Mouse (Mus musculus): Measurements from ENCODE around the gene Aifm2.
A peak's percentile ranks its signal among the peaks of the same experiment; 100 is the strongest.

The Aifm2 gene

DNA sequence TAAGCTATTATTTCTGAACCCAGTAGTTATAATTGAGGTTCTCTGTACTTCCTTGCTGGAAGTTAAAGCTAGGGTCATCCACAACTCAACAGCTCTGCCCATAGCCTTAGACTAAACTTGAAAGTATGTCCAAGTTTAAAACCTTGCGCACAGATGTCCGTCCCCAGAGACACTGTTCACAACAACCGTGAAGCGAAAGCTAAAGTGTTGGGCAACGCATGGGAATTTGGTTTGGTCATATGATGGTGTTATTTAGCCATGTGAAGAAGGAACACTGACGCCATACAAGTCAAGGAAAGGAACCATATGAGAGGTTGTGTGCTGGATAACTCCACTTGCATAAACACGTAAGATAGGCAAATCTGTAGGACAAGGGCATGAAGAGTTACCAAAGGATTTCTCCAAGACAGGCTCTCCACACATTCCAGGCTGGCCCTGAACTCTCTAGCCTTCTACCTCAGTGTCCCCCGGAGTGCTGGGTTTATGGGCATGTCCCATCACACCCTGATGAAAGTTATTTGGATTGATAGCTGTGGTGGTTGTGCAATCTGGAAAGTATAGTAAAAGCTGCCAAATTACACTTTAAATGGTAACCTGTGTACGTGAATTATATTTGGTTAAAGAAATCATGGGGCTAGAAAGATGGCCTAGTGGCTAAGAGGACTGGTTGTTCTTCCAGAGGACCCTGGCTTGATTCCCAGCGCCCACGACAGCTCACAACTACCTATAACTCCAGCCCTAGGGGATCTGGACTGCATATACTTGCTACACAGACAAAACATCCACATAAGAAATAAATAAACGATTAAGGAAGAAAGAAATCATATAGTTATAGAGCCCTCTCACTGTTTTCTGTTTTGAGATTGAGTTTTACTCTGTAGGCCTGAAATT is 2.6 kb downstream of the Aifm2 start:
- DNase-seq, result no peak

DNA sequence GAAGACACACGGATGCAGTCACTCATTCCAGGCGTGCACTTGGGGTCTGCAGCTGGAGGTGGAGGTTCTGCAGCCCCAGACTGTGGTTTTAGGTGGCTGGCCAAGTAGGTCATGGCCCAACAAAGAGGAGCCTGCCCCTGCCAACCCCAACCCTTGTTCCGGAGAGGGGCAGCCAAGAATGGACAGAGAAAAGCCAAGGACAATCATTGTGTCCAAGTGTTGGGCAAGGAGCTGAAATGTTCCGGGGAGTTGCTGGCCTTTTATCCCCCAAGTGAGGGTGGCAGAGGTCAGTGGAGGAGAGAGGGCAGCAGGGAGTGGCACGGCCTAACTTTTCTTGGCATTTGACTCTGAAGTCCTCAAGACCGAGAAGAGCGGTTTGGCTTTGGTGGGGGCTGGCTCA is 5.3 kb downstream of the Aifm2 start:
- no peak for DNase-seq

DNA sequence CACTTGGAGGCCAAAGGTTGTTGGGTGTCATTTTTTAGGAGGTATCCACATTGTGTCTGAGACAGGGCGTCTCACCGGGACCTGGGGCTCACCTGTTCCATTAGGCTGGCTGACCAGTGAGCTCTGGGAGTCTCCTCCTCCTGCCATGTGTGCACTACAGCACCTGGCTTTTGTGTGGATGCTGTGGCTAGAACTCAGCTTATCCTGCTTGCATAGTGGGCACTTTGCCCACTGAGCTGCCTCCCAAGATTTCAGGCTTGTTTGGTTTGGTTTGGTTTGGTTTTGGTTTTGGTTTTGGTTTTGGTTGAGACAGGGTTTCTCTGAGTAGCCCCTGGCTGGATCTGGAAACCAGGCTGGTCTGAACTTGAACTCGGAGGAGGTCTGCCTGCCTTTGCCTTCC is 7.2 kb downstream of the Aifm2 start:
- DNase-seq, result no peak

DNA sequence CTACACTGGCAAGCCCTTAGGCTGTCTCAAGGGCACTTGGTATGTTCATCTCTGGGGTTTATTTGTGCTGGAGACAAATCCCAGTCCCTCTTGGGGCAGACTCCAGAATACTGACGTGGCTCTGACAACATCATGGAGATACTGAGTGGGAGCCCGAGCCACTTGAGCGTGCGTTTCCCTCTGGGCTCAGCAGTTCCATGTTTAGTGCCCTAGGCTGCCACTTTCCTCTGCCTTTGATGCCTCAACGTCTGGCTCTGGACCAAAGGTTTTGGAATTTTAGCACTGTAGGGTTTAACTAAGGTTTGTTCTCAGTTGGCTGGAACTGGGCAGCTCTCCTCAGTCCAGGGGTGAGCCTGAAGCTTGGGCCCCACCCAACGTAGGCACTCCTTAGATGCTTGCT is 8.2 kb downstream of the Aifm2 start:
- DNase-seq, result no peak

GRCm38 (mm10) chr10:61729181-61729580 is 14.1 kb downstream of the Aifm2 start:
- DNase-seq, result no peak

DNA sequence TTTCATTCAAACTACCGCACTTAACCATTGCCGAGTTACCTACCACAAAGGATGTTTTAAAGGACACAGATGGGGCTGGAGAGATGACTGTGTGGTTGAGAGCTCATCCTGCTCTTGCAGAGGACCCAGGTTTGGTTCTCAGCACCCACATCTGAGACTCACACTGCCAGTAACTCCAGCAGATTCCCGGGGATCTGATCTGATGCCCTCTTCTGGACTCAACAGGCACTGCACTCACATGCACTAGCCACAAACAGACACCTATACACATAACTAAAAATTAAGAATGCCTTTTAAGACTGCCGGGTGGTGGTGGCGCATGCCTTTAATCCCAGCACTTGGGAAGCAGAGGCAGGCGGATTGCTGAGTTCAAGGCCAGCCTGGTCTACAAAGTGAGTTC is 15.1 kb downstream of the Aifm2 start:
- no peak for DNase-seq

- peak; percentile 26 for DNase-seq
Measured at GRCm38 (mm10) chr10:61734377-61734776, 19.3 kb downstream of the Aifm2 start.

DNA sequence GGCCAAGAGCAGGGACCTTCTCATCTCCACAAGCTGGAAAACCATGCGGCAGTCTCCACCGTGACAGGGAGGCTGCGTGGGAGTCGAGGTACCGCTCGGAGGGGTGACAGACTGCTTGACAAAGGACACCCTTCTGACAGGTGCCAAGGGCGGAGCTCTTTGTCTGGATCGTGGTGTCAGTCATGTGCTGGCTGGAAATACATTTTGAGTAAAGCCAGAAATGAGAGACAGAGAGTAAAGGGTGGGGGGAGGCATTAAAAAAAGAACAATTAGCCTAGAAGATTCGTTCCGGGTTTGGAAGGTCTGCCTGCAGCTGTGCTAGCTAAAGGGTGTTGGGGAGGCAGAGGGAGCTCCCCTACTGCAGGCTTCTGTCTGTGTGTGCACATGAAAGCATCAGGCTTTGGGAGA is 21.6 kb downstream of the Aifm2 start:
- DNase-seq, result no peak

GRCm38 (mm10) chr10:61737537-61737936 is 22.5 kb downstream of the Aifm2 start:
- DNase-seq, result no peak

GRCm38 (mm10) chr10:61738126-61738525 is 23.1 kb downstream of the Aifm2 start:
- DNase-seq, result no peak

DNA sequence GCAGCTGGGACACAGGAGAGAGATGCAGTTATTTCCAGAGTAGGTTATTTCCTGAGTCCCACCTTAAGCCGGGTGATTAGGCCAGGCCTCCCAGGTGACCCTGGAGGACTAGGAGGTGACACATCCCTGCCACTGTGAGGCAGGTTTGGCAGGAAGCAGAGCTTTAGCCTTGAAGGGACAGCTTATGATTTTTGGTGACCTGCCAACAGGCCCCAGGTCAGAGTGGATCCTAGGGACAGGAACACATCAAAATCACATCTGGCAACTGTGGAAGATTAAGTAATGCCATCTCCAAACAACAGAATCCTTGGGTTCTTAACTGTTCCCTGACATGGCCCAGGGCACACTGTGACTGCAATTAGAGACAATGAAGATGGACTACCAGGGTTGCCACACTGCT is 26.2 kb downstream of the Aifm2 start:
- no peak for DNase-seq

DNA sequence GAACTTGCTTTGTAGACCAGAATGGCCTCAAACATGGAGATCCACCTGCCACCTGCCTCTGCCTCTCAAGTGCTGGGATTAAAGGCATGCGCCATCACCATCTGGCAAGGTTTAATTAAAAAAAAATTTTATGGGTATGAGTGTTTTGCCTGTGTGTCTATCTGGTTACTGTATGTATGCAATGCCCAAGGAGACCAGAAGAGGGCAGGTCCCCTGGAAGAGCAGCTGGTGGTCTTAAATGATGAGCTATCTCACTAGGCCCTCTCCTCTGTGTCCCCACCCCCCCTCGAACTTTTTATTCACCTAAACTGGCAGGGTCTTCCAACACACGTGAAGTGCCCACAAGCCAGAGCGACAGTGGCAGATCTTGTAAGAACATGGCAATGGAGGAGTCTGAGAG is 26.8 kb downstream of the Aifm2 start:
- no peak for DNase-seq

DNA sequence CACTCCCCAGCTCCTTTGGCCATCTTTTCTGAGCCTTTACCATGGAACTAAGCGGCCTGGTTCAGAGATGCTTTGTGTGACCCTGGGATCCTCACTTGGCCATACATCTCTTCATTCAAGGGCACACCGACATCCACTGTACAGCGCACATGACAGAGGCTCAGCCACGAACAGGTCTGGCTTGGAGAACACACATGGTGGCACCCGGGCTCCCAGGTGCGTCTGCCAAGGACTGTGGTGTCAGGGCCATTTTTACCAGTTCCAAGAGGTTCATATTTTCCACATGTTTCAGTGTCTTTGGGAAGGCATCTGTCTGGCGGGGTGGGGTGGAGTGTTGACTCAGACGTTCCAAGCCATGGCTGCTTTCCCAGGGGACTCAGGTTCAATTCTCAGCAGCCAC is 27.3 kb downstream of the Aifm2 start:
- DNase-seq, result no peak

DNA sequence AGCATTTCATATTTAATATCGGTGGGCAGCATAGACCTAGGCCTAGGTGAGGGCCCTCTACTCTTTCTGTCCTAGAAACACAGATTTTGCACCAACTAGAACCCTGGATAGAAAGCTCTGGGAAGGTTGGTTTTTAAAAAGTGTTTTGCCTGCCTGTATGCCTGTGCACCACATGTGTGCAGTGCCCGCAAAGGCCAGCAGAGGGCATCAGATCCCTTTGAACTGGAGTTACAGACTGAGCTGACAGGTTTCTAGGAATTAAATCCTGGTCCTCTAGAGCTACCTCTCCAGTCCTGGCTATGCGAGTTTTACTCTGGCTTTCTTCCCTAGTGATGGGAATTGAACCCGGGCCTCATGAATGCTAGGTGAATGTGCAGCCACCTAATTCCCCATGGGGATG is 30.1 kb downstream of the Aifm2 start:
- DNase-seq, result peak; percentile 19

GRCm38 (mm10) chr10:61747302-61747701 is 32.2 kb downstream of the Aifm2 start:
- DNase-seq, result no peak

DNA sequence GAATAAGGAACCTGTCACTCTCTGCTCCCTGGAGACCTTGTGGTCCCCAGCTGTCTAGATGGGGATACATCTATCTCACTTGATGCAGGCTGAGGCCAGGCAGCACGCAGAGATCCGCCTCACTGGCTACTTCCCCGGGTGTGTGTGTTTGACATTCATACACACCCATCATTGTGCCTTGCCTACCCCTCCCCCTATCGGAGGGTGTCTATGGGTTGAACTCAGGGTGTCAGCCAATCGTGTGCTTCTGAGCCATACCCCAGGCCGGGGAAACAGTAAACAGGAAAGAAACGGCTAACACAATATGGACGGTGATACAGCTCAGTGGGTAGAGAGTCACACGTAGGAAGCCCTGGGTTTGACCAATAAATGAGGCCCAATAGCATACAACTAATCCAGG is 35.0 kb downstream of the Aifm2 start:
- DNase-seq, result no peak

DNA sequence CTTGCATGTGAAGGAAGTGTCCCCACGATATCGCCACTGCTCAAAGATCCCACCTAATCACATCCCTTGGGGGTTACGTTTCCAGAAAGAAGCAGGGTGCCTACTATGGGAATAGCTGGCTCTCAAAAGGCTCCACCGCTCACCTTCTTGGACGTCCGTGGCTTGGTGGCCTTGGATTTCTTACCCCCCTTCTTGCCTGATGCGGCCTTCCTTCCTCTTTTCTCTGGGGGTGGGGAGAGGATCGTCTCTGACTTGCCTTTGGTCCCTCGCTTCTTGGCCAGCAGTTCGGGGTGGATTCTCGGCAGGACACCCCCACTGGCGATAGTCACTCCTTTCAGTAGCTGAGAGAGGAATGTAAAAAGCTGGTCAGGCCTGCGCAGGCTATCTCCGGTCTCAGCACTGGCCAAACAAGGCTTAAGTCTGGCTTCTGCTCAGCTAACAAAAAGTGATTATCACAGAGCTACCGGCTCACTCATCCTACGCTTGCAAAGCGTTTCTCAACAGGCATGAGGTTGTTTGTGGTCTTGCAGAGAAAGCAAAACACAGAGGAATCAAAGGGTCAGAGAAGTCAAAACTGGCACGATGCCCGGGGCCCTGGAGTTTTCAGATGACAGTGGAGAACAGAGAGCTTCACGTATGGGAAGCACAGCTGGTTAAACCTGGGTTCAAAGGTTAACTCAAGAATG is 36.6 kb downstream of the Aifm2 start:
- no peak for DNase-seq

- DNase-seq, result no peak
Measured at GRCm38 (mm10) chr10:61753071-61753470, 38.0 kb downstream of the Aifm2 start.

DNA sequence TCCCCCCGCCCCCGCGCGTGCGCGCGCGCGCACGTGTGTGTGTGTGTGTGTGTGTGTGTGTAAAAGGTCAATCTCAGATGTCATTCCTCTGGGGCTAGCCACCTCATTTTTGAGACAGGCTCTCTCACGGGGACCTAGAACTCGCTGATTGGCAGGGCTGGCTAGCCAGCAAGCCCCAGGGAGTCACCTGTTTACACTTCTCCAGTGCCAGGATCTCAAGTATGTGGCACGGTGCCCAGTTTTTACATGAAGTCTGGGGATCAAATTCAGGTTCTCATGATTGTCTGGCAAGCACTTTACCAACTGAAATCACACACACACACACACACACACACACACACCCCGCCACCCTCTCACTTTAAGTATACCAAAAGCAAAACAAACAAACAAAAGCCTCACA is 42.0 kb downstream of the Aifm2 start:
- no peak for DNase-seq

DNA sequence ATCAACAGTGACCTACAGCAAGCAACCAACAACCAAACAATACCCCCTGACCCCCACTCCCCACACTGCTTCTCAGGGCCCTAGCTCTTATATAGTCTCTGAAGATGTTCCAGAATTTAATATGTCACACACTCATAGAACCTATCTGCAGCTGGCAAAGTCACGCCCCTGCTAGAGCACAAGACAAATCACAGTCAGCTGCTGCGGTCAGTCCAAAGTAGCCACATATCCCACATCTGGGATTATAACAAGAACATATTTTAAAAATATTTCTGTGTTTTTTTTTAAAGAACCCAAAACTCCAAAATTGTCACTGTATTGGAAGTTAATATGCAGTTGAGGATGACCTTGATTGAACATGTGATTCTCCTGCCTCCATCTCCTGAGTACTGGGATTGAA is 43.8 kb downstream of the Aifm2 start:
- no peak for DNase-seq

DNA sequence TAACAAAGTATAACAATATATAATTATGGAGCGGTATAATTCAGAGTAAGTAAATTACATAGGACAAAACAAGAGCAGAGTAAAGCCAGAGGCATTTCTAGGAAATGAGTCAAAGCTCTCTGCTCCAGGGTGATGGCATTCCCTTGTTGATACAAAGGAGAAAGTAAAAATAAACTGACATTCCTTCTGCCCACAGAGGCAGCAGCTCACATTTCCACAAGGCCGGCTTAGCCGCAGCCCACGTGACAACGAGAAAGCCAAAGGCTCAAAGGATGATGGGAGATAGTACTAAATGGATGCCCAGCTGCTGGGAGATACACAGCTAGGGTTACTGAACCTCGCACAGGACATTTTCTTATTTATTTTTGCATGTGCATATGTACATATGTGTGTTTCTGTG is 44.8 kb downstream of the Aifm2 start:
- no peak for DNase-seq

GRCm38 (mm10) chr10:61764689-61765088 is 49.6 kb downstream of the Aifm2 start:
- no peak for DNase-seq

GRCm38 (mm10) chr10:61765558-61765957 is 50.5 kb downstream of the Aifm2 start:
- no peak for DNase-seq

- DNase-seq, result no peak
Measured at GRCm38 (mm10) chr10:61766806-61767205, 51.7 kb downstream of the Aifm2 start.
